Mouse (Mus musculus) stomach, postnatal 0 days (tissue): ENCODE results near the gene Rbms1. TPM values are rescaled to one million over a fixed set of nuclear protein-coding genes. Genes with fewer than 3 reads are reported as not detected.
A peak's percentile ranks its signal among the peaks of the same experiment; 100 is the strongest.

ENCODE experiments used
- ATAC-seq: fragments of 200-750 bp; cut with Nextera tagmentation; 2 replicates; pipeline ENCODE4 v1.8.0; 2017; ENCODE audit not compliant: low FRiP score, low TSS enrichment
- DNase-seq: peaks from one replicate; pipeline ENCODE4 v3.0.0-alpha.2; 2016; ENCODE audit warnings: low spot score
- H3K27ac ChIP-seq: fragments of 300-500 bp; sonication (generic); replicated peaks from 2 replicates; pipeline ENCODE4 v1.5.1; 2014; ENCODE audit warnings: mild to moderate bottlenecking, control low read depth
- H3K27me3 ChIP-seq: fragments of 300-500 bp; sonication (generic); 2 replicates; pipeline ENCODE4 v1.6.1; 2014; ENCODE audit warnings: low read length; ENCODE audit not compliant: control insufficient read depth, insufficient read depth
- H3K36me3 ChIP-seq: fragments of 300-500 bp; sonication (generic); 2 replicates; pipeline ENCODE4 v1.6.1; 2014; ENCODE audit warnings: low read length, mixed read lengths; ENCODE audit not compliant: control insufficient read depth, insufficient read depth
- H3K4me1 ChIP-seq: fragments of 300-500 bp; sonication (generic); replicated peaks from 2 replicates; pipeline ENCODE4 v1.6.1; 2014; ENCODE audit warnings: antibody characterized with exemption; ENCODE audit not compliant: control insufficient read depth, insufficient read depth
- H3K4me2 ChIP-seq: fragments of 300-500 bp; sonication (generic); replicated peaks from 2 replicates; pipeline ENCODE4 v1.6.1; 2014; ENCODE audit warnings: low read depth, mild to moderate bottlenecking, control low read depth, moderate library complexity
- H3K4me3 ChIP-seq: fragments of 300-500 bp; sonication (generic); 2 replicates; pipeline ENCODE4 v1.5.1; 2014; ENCODE audit warnings: low read depth, low read length, control low read depth
- H3K9ac ChIP-seq: fragments of 300-500 bp; sonication (generic); 2 replicates; pipeline ENCODE4 v1.6.1; 2014; ENCODE audit warnings: mild to moderate bottlenecking, low read length, control low read depth, mixed read lengths
- H3K9me3 ChIP-seq: fragments of 300-500 bp; sonication (generic); 2 replicates; pipeline ENCODE4 v1.6.1; 2016; ENCODE audit warnings: low read length; ENCODE audit not compliant: control insufficient read depth
- CTCF ChIP-seq: IDR thresholded peaks from 2 replicates; pipeline ENCODE4 v1.5.1; 2016; ENCODE audit warnings: antibody characterized with exemption, low read depth, mild to moderate bottlenecking, moderate library complexity
- EP300 ChIP-seq: optimal IDR thresholded peaks from 2 replicates; pipeline ENCODE3; 2016; ENCODE audit warnings: antibody characterized with exemption
- WGBS: fragments of 180-500 bp; shearing (Covaris S2); extraction: QIAGEN DNeasy Blood & Tissue Kit; methylation state at CpG from one replicate; pipeline ENCODE4 v1.1.7; 2014; 5-methylcytosine and 5-hydroxymethylcytosine counted together
- polyA plus RNA-seq: library from polyadenylated mRNA; unstranded; fragments of >200 nt; fragmentation: Nextera tagmentation; extraction: Ambion mirVana; gene quantifications from 2 replicates; pipeline ENCODE4 v1.2.1, GENCODE M21; 2015

The Rbms1 gene
- polyA plus RNA-seq, 1 experiment from 2014 or later: 81.1 TPM

- H3K4me1 ChIP-seq: peaks cover 2% of the 10 kb centered on the region; the same call in 1 of the 2 replicates
- H3K36me3 ChIP-seq: no peaks in the 10 kb centered on the region
- H3K4me2 ChIP-seq: no peak overlapping the region
- TF ChIP-seq EP300 (no peak), CTCF (no peak)
- no peak overlapping the region for H3K9ac ChIP-seq
- H3K27ac ChIP-seq: no peak overlapping the region
- DNase-seq (no peak), ATAC-seq (peak; percentile 32; the same call in 1 of the 2 replicates)
- H3K9me3 ChIP-seq: no peaks in the 10 kb centered on the region
- WGBS: 34% methylated on average over 4 of the region's 4 CpGs
- H3K4me3 ChIP-seq: no peak overlapping the region
- H3K27me3 ChIP-seq: no peaks in the 10 kb centered on the region
These were observed 108.0 kb downstream of the Rbms1 start for GRCm38 (mm10) chr2:60855006-60855405.

- no peaks in the 10 kb centered on the region for H3K36me3 ChIP-seq
- 27% methylated on average over 3 of the region's 3 CpGs for WGBS
- no peak for ATAC-seq
- H3K4me2 ChIP-seq: no peak overlapping the region
- no peak overlapping the region for H3K4me3 ChIP-seq
- peaks cover 2% of the 10 kb centered on the region; the same call in 1 of the 2 replicates for H3K4me1 ChIP-seq
- H3K27ac ChIP-seq: no peak overlapping the region
- DNase-seq: no peak
- H3K9ac ChIP-seq: no peak overlapping the region
- no peaks in the 10 kb centered on the region for H3K27me3 ChIP-seq
- no peak for TF ChIP-seq EP300
- TF ChIP-seq CTCF: no peak
- no peaks in the 10 kb centered on the region for H3K9me3 ChIP-seq
These were observed 111.1 kb downstream of the Rbms1 start for GRCm38 (mm10) chr2:60851898-60852297.

- 36% methylated on average over 14 of the region's 14 CpGs for WGBS
- Histone ChIP-seq H3K9ac (no peak overlapping the region), H3K4me2 (no peak overlapping the region), H3K27me3 (no peaks in the 10 kb centered on the region), H3K4me1 (peaks cover 2% of the 10 kb centered on the region; the same call in 1 of the 2 replicates), H3K9me3 (no peaks in the 10 kb centered on the region), H3K4me3 (no peak overlapping the region), H3K27ac (0 out of 2 replicates have a peak overlapping the region, but pooled peaks have one; percentile 49), H3K36me3 (no peaks in the 10 kb centered on the region)
- ATAC-seq: no peak
- TF ChIP-seq EP300 (no peak), CTCF (no peak)
- DNase-seq: no peak
These were observed 111.8 kb downstream of the Rbms1 start for GRCm38 (mm10) chr2:60851057-60851718.

GRCm38 (mm10) chr2:60848478-60848877 is 114.5 kb downstream of the Rbms1 start:
- no peak overlapping the region for H3K4me3 ChIP-seq
- WGBS: 90% methylated on average over 4 of the region's 4 CpGs
- no peak for ATAC-seq

GRCm38 (mm10) chr2:60847984-60848383 is 115.0 kb downstream of the Rbms1 start:
- TF ChIP-seq CTCF (no peak), EP300 (no peak)
- H3K9ac ChIP-seq: no peak overlapping the region
- 66% methylated on average over 3 of the region's 3 CpGs for WGBS

More at GRCm38 (mm10) chr2:60848478-60848877, 114.5 kb downstream of the Rbms1 start:
- no peak for DNase-seq
- TF ChIP-seq CTCF: no peak
- TF ChIP-seq EP300: no peak
- no peak overlapping the region for H3K27ac ChIP-seq
- no peaks in the 10 kb centered on the region for H3K27me3 ChIP-seq
- H3K9ac ChIP-seq: no peak overlapping the region
- no peak overlapping the region for H3K4me2 ChIP-seq
- H3K4me1 ChIP-seq: peaks cover 2% of the 10 kb centered on the region; the same call in 1 of the 2 replicates
- H3K36me3 ChIP-seq: no peaks in the 10 kb centered on the region
- no peaks in the 10 kb centered on the region for H3K9me3 ChIP-seq

GRCm38 (mm10) chr2:60845316-60845894 is 117.6 kb downstream of the Rbms1 start:
- H3K36me3 ChIP-seq: no peaks in the 10 kb centered on the region
- no peak overlapping the region for H3K4me2 ChIP-seq
- no peaks in the 10 kb centered on the region for H3K27me3 ChIP-seq
- no peak for TF ChIP-seq EP300
- TF ChIP-seq CTCF: no peak
- H3K9ac ChIP-seq: no peak overlapping the region
- DNase-seq: no peak
- H3K27ac ChIP-seq: no peak overlapping the region
- 42% methylated on average over 5 of the region's 5 CpGs for WGBS
- H3K9me3 ChIP-seq: no peaks in the 10 kb centered on the region
- H3K4me3 ChIP-seq: no peak overlapping the region
- peak; percentile 78 for ATAC-seq
- no peaks in the 10 kb centered on the region for H3K4me1 ChIP-seq

More at GRCm38 (mm10) chr2:60847984-60848383, 115.0 kb downstream of the Rbms1 start:
- ATAC-seq: no peak
- no peak overlapping the region for H3K4me3 ChIP-seq
- no peaks in the 10 kb centered on the region for H3K27me3 ChIP-seq
- DNase-seq: no peak
- no peaks in the 10 kb centered on the region for H3K36me3 ChIP-seq
- no peak overlapping the region for H3K4me2 ChIP-seq
- H3K27ac ChIP-seq: no peak overlapping the region
- H3K9me3 ChIP-seq: no peaks in the 10 kb centered on the region
- H3K4me1 ChIP-seq: peaks cover 2% of the 10 kb centered on the region; the same call in 1 of the 2 replicates
